Mouse (Mus musculus) cerebellum, postnatal 36 days (tissue): ENCODE measurements around the gene Col26a1.
A peak's percentile ranks its signal among the peaks of the same experiment; 100 is the strongest.

Experiments
- DNase-seq, 2 experiments: peaks; one replicate each; pipeline ENCODE4 v3.0.0; 2021 to 2022; ENCODE audit warnings: mixed read lengths in 2 of 2

Col26a1 gene

GRCm38 (mm10) chr5:136881380-136882009 is 1.5 kb downstream of the Col26a1 start:
- peak; percentile 76 to 82 for DNase-seq

GRCm38 (mm10) chr5:136880101-136880500 is 2.9 kb downstream of the Col26a1 start:
- no peak for DNase-seq

DNA sequence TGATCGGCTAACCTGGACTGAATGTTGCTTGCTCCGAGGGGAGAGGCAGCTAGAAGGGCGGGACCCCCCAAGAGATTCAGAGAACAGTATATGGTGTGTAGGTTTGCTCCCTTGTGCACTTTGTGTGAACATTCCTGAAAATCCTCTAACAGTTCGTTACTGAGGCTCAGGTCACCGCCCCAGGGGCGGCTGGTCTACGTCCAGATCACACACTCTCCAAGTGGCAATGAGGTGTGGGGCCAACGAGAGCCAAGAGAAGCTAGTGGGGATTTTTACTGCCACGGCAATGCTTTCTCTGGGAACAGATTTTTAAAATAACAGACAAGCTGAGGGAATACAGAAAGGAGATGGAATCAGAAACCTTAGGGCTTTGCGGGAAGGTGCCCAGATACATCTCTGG is 8.7 kb downstream of the Col26a1 start:
- DNase-seq: no peak

GRCm38 (mm10) chr5:136872417-136872816 is 10.6 kb downstream of the Col26a1 start:
- DNase-seq: no peak

DNA sequence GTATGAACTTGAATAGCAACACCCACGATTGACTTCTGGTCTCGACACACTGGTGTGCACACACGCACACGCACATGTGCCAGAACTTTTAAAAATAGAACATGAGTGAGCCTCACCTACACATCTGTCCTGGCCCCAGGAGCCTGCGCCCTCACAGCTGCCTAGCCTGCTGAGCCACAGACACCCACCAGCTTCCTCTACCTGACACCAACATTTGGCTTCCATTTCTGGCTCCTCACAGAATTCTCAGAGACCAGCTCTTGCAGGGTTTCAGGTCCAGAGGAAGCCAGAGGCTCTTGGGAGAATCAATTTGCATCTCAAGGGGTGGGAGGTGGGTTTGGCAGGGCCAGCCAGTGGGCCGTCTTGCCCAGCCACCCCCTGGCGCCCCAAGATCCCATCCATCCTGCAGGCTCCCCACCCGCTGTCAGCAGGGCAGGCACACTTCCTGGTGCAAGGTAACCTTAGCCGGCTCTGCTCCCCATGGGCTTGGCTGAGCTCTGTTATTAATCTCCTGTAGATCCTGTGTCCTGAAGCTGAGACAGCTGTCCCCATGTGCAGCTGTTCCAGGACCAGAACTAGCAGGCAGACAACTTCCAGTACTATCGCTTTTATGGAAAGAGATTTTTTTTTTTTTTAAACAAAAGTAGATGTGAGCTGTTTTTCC is 13.4 kb downstream of the Col26a1 start:
- DNase-seq: no peak

DNA sequence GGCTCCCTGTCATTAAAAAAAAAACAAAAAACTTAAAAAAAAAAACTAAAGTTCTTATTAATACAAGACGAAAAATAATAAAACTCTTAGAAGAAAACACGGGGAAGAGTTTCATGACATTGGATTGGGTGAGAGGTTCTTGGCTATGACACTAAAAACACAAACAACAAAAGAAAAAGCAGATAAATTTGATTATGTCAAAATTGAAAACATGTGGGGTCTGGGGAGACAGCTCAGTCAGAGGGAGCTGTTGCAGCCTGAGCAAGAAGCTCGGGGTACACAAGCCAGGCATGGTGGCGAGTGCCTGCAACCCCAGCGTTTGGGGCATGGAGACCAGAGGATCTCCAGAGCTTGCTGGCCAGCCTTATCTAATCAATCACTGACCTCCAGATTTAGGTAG is 15.3 kb downstream of the Col26a1 start:
- no peak for DNase-seq

GRCm38 (mm10) chr5:136863961-136864674 is 18.9 kb downstream of the Col26a1 start:
- no peak for DNase-seq

DNA sequence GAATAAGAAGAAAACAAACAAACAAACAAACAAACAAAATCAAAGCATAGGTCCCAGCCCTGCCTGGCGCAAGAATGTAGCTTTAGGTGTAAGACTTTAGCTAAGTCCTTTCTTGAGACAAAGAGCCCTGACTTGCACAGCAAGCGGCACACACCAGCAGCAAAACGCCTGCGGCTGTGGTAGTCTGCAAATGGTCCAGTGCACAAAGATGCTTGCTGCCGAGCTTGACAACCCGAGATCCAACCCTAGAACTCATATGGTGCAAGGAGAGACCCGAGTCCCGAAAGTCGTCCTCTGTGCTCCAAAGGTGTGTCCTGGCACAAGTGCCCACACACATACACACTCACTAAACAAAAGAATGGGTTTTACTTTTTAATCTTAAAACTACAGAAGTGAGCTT is 19.7 kb downstream of the Col26a1 start:
- DNase-seq: no peak

DNA sequence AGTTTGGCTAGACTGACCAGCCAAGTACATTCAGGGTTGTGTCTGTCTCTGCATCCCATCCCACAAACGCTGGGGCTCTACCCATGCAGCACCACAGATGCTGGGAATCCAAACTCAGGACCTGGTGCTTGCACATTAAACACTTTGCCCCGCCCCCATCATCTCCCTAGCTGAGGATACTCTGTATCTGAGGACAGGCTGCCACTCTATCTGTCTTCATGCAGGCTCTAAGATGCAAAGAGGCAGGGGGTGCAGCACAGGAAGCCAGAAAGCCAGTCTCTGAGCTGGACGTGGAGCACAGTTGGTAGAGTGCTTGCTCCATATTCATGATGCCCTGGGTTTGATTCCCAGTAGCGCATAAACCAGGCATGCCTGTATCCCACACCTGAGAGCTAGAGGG is 20.2 kb downstream of the Col26a1 start:
- DNase-seq: no peak

DNA sequence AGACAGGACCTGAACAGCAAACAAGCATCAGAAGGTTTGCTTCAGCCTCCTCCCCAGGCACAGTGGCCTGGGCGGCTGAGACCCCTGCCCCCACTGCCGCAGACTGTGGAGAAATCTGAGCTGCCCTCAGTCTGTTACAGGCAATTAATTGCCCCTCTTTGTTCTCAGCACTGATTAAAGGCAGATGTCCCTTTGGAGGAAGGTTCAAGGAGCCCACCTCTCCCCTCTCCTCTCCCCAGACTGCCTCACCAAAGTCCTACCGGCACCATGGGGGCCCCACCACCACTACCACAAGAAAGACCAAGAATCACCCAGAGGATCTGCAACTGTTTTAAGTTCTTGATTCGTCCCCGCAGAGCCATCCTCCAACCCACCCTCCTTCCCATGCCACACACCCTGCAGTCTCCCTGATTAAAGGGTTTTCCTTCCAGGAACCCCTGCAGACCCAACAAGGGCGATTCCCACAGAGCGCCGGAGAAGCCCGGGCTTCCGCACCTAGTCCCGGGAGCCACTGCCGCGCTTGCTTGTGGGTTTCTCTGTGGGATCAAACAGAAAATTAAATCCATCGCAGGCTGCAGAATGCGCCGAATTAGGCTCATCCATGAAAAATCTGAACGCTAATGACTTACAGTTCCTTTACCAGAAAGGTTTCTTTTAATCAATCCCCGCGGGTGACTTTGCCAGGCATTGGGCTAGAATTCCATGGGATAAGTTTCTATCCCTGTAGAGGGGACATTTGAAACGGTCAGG is 21.6 kb downstream of the Col26a1 start:
- DNase-seq: no peak

DNA sequence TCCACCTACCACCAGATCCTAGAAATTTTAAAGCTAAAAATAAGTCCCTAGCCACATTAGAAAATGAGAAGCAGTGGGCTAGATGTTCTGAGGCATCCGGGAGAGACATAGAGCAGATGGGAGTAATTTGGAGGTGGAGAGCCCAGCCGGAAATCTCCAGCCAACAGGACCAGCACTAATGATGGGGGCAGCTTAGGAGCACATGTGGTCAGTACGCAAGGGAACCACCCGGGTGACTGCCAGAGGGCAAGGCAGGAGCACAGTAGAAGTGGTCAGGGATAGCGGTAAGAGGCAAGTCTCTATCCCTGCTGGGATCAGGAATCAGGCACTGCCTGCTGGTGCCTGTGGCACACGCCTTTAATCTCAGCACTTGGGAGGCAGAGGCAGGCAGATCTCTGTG is 32.3 kb downstream of the Col26a1 start:
- DNase-seq: no peak

GRCm38 (mm10) chr5:136846385-136847264 is 36.4 kb downstream of the Col26a1 start:
- DNase-seq: no peak

- DNase-seq: no peak
Measured at GRCm38 (mm10) chr5:136843930-136844329, 39.1 kb downstream of the Col26a1 start.

DNA sequence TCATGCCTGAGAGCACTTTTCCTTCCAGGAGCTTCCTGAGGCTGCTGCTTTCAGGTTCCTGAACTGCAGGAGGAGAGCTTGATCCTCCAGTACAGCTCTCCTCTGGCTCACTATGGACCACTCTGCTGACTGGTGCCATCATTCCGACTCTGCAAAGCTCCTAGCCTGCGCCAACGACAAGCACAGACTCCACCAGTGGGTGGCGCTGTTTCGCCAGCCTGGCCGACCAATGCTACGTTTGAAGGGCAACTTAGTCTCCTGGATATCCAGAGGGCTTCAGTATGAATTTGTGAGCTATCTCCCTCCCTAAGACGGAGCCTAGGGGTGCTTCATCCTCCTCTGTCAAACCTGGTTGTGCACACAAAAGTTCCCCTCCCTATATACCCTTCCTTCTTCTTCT is 43.0 kb downstream of the Col26a1 start:
- peak; percentile 10 to 12 for DNase-seq

- DNase-seq: no peak
Measured at GRCm38 (mm10) chr5:136833053-136833452, 50.0 kb downstream of the Col26a1 start.

GRCm38 (mm10) chr5:136830156-136830555 is 52.9 kb downstream of the Col26a1 start:
- no peak for DNase-seq

- no peak for DNase-seq
Measured at GRCm38 (mm10) chr5:136821971-136822370, 61.0 kb downstream of the Col26a1 start.

GRCm38 (mm10) chr5:136820911-136821310 is 62.1 kb downstream of the Col26a1 start:
- no peak for DNase-seq

- no peak for DNase-seq
Measured at GRCm38 (mm10) chr5:136819686-136820085, 63.3 kb downstream of the Col26a1 start.

DNA sequence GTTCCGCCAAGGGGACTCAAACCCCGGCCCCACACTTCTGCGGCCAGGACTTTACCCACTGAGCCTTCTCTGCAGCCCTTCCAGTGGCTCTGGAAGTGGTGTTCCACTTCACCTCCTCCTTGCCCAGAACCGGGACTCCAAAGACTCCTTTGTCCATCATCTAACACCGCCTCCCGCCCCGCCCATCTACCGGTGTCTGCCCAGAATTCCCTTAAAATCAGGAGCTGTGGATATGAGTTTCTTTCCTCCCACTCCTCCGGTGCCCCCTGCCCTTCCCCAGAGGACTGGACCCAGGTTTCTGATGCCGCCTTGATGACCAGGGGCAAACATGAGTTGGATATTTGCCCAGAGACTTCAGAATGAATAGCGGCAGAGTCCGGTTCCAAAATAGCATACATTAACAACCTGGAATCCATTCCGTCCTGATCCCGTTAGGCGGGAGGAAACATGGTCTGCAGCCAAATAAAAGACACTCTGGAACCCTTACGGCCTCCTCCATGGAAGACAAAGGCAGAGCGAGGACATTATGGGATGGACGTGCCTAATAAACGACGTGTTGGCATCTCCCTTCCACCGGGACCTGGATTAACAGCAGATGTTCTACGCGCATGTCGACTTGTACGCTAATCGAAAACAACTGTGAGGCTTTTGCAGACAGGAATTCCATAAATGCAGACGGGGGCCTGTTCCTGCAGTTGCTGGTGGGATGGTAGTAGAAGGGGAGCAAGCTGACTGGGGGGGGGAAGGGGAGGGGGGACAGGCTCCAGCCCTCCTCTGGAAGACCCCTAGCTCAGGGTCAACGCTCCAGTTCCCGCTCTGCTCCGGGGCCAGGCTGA is 72.3 kb downstream of the Col26a1 start:
- DNase-seq: no peak

DNA sequence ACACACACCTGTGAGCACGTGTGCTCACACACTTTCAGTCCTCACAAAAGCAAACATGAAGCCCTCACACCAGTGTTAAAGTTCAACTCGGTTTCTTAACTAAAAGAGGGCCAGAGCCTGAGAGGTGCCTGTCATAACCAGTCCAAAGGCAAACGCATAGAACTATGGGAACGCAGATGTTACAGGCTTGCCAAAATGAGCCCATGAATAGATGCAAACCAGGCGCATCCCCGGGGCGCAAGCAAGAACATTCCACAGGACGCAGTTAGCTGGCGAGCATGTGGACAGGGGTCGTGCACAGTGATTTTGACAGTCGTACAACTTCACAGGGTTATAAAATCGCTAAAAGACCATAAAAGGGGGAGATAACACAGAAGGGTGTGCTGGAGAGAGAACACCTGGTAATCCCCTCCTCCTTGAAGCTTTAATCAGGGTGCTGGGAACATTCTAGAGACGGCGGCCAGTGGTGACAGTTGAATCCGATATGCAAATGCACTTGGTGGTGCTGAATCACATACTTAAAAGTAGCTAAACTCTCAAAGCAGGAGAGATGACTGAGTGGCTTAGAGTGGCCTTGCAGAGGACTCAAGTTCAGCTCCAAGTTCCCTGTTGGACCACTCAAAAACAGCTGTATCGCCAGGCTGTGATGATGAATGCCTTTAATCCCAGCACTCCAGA is 76.5 kb downstream of the Col26a1 start:
- no peak for DNase-seq
